Mouse (Mus musculus) midbrain, postnatal 0 days (tissue): ENCODE data around the gene Them7. TPM values are rescaled to one million over a fixed set of nuclear protein-coding genes. Genes with fewer than 3 reads are reported as not detected.

Source experiments
- ATAC-seq: fragments of 200-750 bp; cut with Nextera tagmentation; 2 replicates; pipeline ENCODE4 v1.8.0; 2017; ENCODE audit warnings: moderate number of reproducible peaks, mild to moderate bottlenecking, moderate TSS enrichment, moderate library complexity; ENCODE audit not compliant: low FRiP score
- DNase-seq: peaks from one replicate; pipeline ENCODE4 v3.0.0-alpha.2; 2015; ENCODE audit warnings: low spot score
- H3K27ac ChIP-seq: fragments of 300-500 bp; sonication (generic); 2 replicates; pipeline ENCODE4 v1.5.1; 2014; ENCODE audit warnings: low read depth, mild to moderate bottlenecking, low read length, mixed read lengths
- H3K27me3 ChIP-seq: fragments of 300-500 bp; sonication (generic); 2 replicates; pipeline ENCODE4 v1.6.1; 2014; ENCODE audit warnings: low read length, control low read depth, mixed read lengths; ENCODE audit not compliant: insufficient read depth
- H3K36me3 ChIP-seq: fragments of 300-500 bp; sonication (generic); 2 replicates; pipeline ENCODE4 v1.6.1; 2014; ENCODE audit warnings: low read length, control low read depth, mixed read lengths; ENCODE audit not compliant: insufficient read depth
- H3K4me1 ChIP-seq: fragments of 300-500 bp; sonication (generic); 2 replicates; pipeline ENCODE4 v1.6.1; 2014; ENCODE audit warnings: mild to moderate bottlenecking, control low read depth, antibody characterized with exemption, low read length, mixed read lengths; ENCODE audit not compliant: insufficient read depth
- H3K4me2 ChIP-seq: fragments of 300-500 bp; sonication (generic); 2 replicates; pipeline ENCODE4 v1.6.1; 2014; ENCODE audit warnings: low read depth, mild to moderate bottlenecking, low read length, mixed read lengths; ENCODE audit not compliant: poor library complexity, severe bottlenecking
- H3K4me3 ChIP-seq: fragments of 300-500 bp; sonication (generic); 2 replicates; pipeline ENCODE4 v1.5.1; 2014; ENCODE audit warnings: low read depth, mild to moderate bottlenecking, low read length, moderate library complexity
- H3K9ac ChIP-seq: fragments of 300-500 bp; sonication (generic); replicated peaks from 2 replicates; pipeline ENCODE4 v1.6.1; 2014; ENCODE audit warnings: mild to moderate bottlenecking, low read length, moderate library complexity, mixed read lengths; ENCODE audit not compliant: poor library complexity, severe bottlenecking
- H3K9me3 ChIP-seq: fragments of 300-500 bp; sonication (generic); 2 replicates; pipeline ENCODE4 v1.6.1; 2016; ENCODE audit warnings: low read length, control low read depth
- CTCF ChIP-seq: IDR thresholded peaks from 2 replicates; pipeline ENCODE4 v1.5.1; 2016; ENCODE audit warnings: antibody characterized with exemption, mild to moderate bottlenecking
- WGBS: fragments of 180-500 bp; shearing (Covaris S2); extraction: QIAGEN DNeasy Blood & Tissue Kit; methylation state at CpG from one replicate; pipeline ENCODE4 v1.1.7; 2014; 5-methylcytosine and 5-hydroxymethylcytosine counted together
- polyA plus RNA-seq: library from polyadenylated mRNA; unstranded; fragments of >200 nt; fragmentation: Nextera tagmentation; extraction: Ambion mirVana; gene quantifications from 2 replicates; pipeline ENCODE4 v1.2.1, GENCODE M21; 2015
- total RNA-seq: library from RNA; depleted of rRNA; stranded (reverse); fragments of >200 nt; gene quantifications from 2 replicates; pipeline ENCODE4 v1.2.3, GENCODE M21; 2014

Gene Them7
- total and polyA plus RNA-seq, 2 experiments from 2014 or later: not detected

GRCm38 (mm10) chr2:105301531-105301930, 77.4 kb downstream of the Them7 start:
- H3K9ac ChIP-seq: no peak overlapping the region

GRCm38 (mm10) chr2:105303962-105304514, 79.9 kb downstream of the Them7 start:
- H3K27ac ChIP-seq: no peak overlapping the region
- no peaks in the 10 kb centered on the region for H3K9me3 ChIP-seq
- H3K27me3 ChIP-seq: no peaks in the 10 kb centered on the region
- H3K4me1 ChIP-seq: no peaks in the 10 kb centered on the region
- 66% methylated on average over 6 of the region's 6 CpGs for WGBS
- DNase-seq (no peak), ATAC-seq (no peak)
- H3K9ac ChIP-seq: no peak overlapping the region
- no peak overlapping the region for H3K4me2 ChIP-seq
- H3K4me3 ChIP-seq: no peak overlapping the region
- H3K36me3 ChIP-seq: no peaks in the 10 kb centered on the region
- no peak for TF ChIP-seq CTCF

More at GRCm38 (mm10) chr2:105301531-105301930, 77.4 kb downstream of the Them7 start:
- Histone ChIP-seq H3K4me1 (no peaks in the 10 kb centered on the region), H3K4me2 (no peak overlapping the region), H3K27ac (no peak overlapping the region), H3K4me3 (no peak overlapping the region), H3K9me3 (no peaks in the 10 kb centered on the region), H3K36me3 (no peaks in the 10 kb centered on the region), H3K27me3 (no peaks in the 10 kb centered on the region)
- no peak for TF ChIP-seq CTCF
- ATAC-seq (no peak), DNase-seq (no peak)
- 70% methylated on average over 10 of the region's 10 CpGs for WGBS

- no peak for TF ChIP-seq CTCF
- no peaks in the 10 kb centered on the region for H3K27me3 ChIP-seq
- no peak overlapping the region for H3K4me2 ChIP-seq
- no peak overlapping the region for H3K27ac ChIP-seq
- WGBS: 93% methylated on average over 6 of the region's 6 CpGs
- no peak overlapping the region for H3K9ac ChIP-seq
- no peaks in the 10 kb centered on the region for H3K4me1 ChIP-seq
- no peaks in the 10 kb centered on the region for H3K36me3 ChIP-seq
- no peaks in the 10 kb centered on the region for H3K9me3 ChIP-seq
- no peak overlapping the region for H3K4me3 ChIP-seq
- DNase-seq (no peak), ATAC-seq (no peak)
These were observed 81.8 kb downstream of the Them7 start for GRCm38 (mm10) chr2:105305876-105306275.

- Histone ChIP-seq H3K9me3 (no peaks in the 10 kb centered on the region), H3K27me3 (no peaks in the 10 kb centered on the region), H3K4me1 (no peaks in the 10 kb centered on the region), H3K4me3 (no peak overlapping the region), H3K36me3 (no peaks in the 10 kb centered on the region), H3K4me2 (peak overlapping the region; percentile 2; the same call in 1 of the 2 replicates), H3K9ac (no peak overlapping the region), H3K27ac (no peak overlapping the region)
- WGBS: 47% methylated on average over 13 of the region's 13 CpGs
- ATAC-seq: 0 out of 2 replicates have a peak, but pooled peaks have one; percentile 2
- peak; percentile 66 for TF ChIP-seq CTCF
- DNase-seq: no peak
These were observed 87.3 kb downstream of the Them7 start for GRCm38 (mm10) chr2:105311414-105311813.

GRCm38 (mm10) chr2:105311991-105312390, 87.9 kb downstream of the Them7 start:
- no peak for TF ChIP-seq CTCF
- WGBS: 3% methylated on average over 7 of the region's 7 CpGs
- no peaks in the 10 kb centered on the region for H3K9me3 ChIP-seq
- no peak overlapping the region for H3K4me3 ChIP-seq
- H3K4me2 ChIP-seq: peak overlapping the region; percentile 2
- peak; percentile 79 for ATAC-seq
- H3K27me3 ChIP-seq: no peaks in the 10 kb centered on the region
- no peak overlapping the region for H3K27ac ChIP-seq
- no peaks in the 10 kb centered on the region for H3K4me1 ChIP-seq
- H3K9ac ChIP-seq: no peak overlapping the region
- H3K36me3 ChIP-seq: no peaks in the 10 kb centered on the region
- DNase-seq: peak; percentile 44

GRCm38 (mm10) chr2:105313077-105313476, 89.0 kb downstream of the Them7 start:
- DNase-seq (no peak), ATAC-seq (no peak)
- Histone ChIP-seq H3K27ac (no peak overlapping the region), H3K9me3 (no peaks in the 10 kb centered on the region), H3K4me1 (no peaks in the 10 kb centered on the region), H3K36me3 (no peaks in the 10 kb centered on the region), H3K4me3 (no peak overlapping the region), H3K9ac (no peak overlapping the region), H3K4me2 (no peak overlapping the region), H3K27me3 (no peaks in the 10 kb centered on the region)
- no peak for TF ChIP-seq CTCF
- WGBS: 72% methylated on average over 3 of the region's 3 CpGs
